Mouse (Mus musculus) heart, postnatal 0 days (tissue): ENCODE data around the gene Wfdc12.

Source experiments
- CTCF ChIP-seq: IDR thresholded peaks from 2 replicates; pipeline ENCODE4 v1.5.1; 2016; ENCODE audit warnings: antibody characterized with exemption, control low read depth, low read depth
- EP300 ChIP-seq: IDR thresholded peaks from 2 replicates; pipeline ENCODE4 v1.6.1; 2016; ENCODE audit warnings: antibody characterized with exemption, low read depth

DNA sequence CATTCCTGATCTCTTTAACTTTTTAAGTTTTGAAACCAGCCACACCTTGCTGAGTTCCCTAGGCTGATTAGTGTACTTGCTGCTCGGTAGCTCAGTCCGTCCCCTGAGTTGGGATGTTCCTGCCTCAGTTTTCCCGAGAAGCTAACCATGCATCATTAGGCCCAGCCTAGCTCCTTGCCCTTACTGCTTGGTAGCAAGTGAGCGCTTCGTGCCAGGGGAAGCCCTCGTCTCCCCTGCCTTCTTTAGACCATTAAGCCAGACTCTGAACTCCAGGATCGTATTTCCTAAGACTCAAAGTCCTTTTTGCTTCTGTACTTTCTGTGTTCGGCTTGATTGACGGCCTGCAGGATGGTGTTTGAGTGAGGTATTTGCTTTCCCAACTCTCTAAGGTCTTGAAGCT is 7.1 kb downstream of the Wfdc12 start:
- TF ChIP-seq CTCF, result no peak
- no peak for TF ChIP-seq EP300
